Mouse (Mus musculus) lung, embryonic 15.5 days (tissue): ENCODE data around the gene Fgfr2. TPM values are rescaled to one million over a fixed set of nuclear protein-coding genes. Genes with fewer than 3 reads are reported as not detected.

Experiments
- ATAC-seq: fragments of 200-750 bp; cut with Nextera tagmentation; 2 replicates; pipeline ENCODE4 v1.8.0; 2017; ENCODE audit warnings: moderate number of reproducible peaks, borderline replicate concordance; ENCODE audit not compliant: low FRiP score, low TSS enrichment; ENCODE audit errors: extremely low read depth
- H3K27ac ChIP-seq: fragments of 300-500 bp; sonication (generic); 2 replicates; pipeline ENCODE4 v1.5.1; 2015; ENCODE audit warnings: moderate library complexity, mild to moderate bottlenecking, inconsistent platforms
- H3K27me3 ChIP-seq: fragments of 300-500 bp; sonication (generic); 2 replicates; pipeline ENCODE4 v1.6.1; 2015; ENCODE audit warnings: inconsistent platforms
- H3K36me3 ChIP-seq: fragments of 300-500 bp; sonication (generic); 2 replicates; pipeline ENCODE4 v1.6.1; 2015; ENCODE audit warnings: inconsistent platforms
- H3K4me1 ChIP-seq: fragments of 300-500 bp; sonication (generic); 2 replicates; pipeline ENCODE4 v1.6.1; 2015; ENCODE audit warnings: inconsistent platforms
- H3K4me2 ChIP-seq: fragments of 300-500 bp; sonication (generic); 2 replicates; pipeline ENCODE4 v1.6.1; 2015; ENCODE audit warnings: inconsistent platforms, mild to moderate bottlenecking, moderate library complexity
- H3K4me3 ChIP-seq: fragments of 300-500 bp; sonication (generic); 2 replicates; pipeline ENCODE4 v1.5.1; 2015; ENCODE audit warnings: mild to moderate bottlenecking, inconsistent platforms
- H3K9ac ChIP-seq: fragments of 300-500 bp; sonication (generic); 2 replicates; pipeline ENCODE4 v1.6.1; 2015; ENCODE audit warnings: inconsistent platforms
- H3K9me3 ChIP-seq: fragments of 300-500 bp; sonication (generic); 2 replicates; pipeline ENCODE4 v1.6.1; 2016; ENCODE audit warnings: inconsistent platforms
- WGBS: fragments of 180-500 bp; shearing (Covaris S2); methylation state at CpG from one replicate; pipeline ENCODE4 v1.1.7; 2015; 5-methylcytosine and 5-hydroxymethylcytosine counted together
- polyA plus RNA-seq: library from polyadenylated mRNA; unstranded; fragments of >200 nt; fragmentation: Nextera tagmentation; extraction: Ambion mirVana; gene quantifications from 2 replicates; pipeline ENCODE4 v1.2.1, GENCODE M21; 2015

Gene Fgfr2
- polyA plus RNA-seq, 1 experiment from 2014 or later: 160 TPM

GRCm38 (mm10) chr7:130828475-130828874 is 2294.7 kb downstream of the Fgfr2 start:
- no peaks in the 10 kb centered on the region for H3K27me3 ChIP-seq
- H3K27ac ChIP-seq: no peak overlapping the region
- no peak overlapping the region for H3K4me2 ChIP-seq
- no peak for ATAC-seq
- 0 out of 2 replicates have a peak, but pooled peaks cover 6% of the 10 kb centered on the region for H3K4me1 ChIP-seq
- H3K36me3 ChIP-seq: no peaks in the 10 kb centered on the region
- no peaks in the 10 kb centered on the region for H3K9me3 ChIP-seq
- H3K9ac ChIP-seq: no peak overlapping the region
- no peak overlapping the region for H3K4me3 ChIP-seq
- WGBS: 66% methylated on average over 10 of the region's 10 CpGs

- Histone ChIP-seq H3K9ac (no peak overlapping the region), H3K4me3 (no peak overlapping the region), H3K36me3 (no peaks in the 10 kb centered on the region), H3K9me3 (no peaks in the 10 kb centered on the region), H3K27ac (no peak overlapping the region), H3K27me3 (no peaks in the 10 kb centered on the region), H3K4me2 (peak overlapping the region; percentile 10; the same call in 1 of the 2 replicates), H3K4me1 (0 out of 2 replicates have a peak, but pooled peaks cover 6% of the 10 kb centered on the region)
- WGBS: 70% methylated on average over 9 of the region's 9 CpGs
- 0 out of 2 replicates have a peak, but pooled peaks have one; percentile 15 for ATAC-seq
These were observed 2295.2 kb downstream of the Fgfr2 start for GRCm38 (mm10) chr7:130827844-130828403.

- 0 out of 2 replicates have a peak, but pooled peaks have one; percentile 23 for ATAC-seq
- Histone ChIP-seq H3K9me3 (no peaks in the 10 kb centered on the region), H3K9ac (no peak overlapping the region), H3K27me3 (no peaks in the 10 kb centered on the region), H3K4me1 (0 out of 2 replicates have a peak, but pooled peaks cover 6% of the 10 kb centered on the region), H3K4me3 (no peak overlapping the region), H3K36me3 (no peaks in the 10 kb centered on the region), H3K27ac (no peak overlapping the region), H3K4me2 (0 out of 2 replicates have a peak overlapping the region, but pooled peaks have one; percentile 10)
- WGBS: 39% methylated on average over 3 of the region's 3 CpGs
These were observed 2295.7 kb downstream of the Fgfr2 start for GRCm38 (mm10) chr7:130827431-130827830.

GRCm38 (mm10) chr7:130826343-130826742 is 2296.8 kb downstream of the Fgfr2 start:
- Histone ChIP-seq H3K27ac (no peak overlapping the region), H3K27me3 (no peaks in the 10 kb centered on the region), H3K4me3 (no peak overlapping the region), H3K36me3 (no peaks in the 10 kb centered on the region), H3K4me2 (no peak overlapping the region), H3K9ac (no peak overlapping the region), H3K4me1 (0 out of 2 replicates have a peak, but pooled peaks cover 6% of the 10 kb centered on the region), H3K9me3 (no peaks in the 10 kb centered on the region)
- 74% methylated on average over 3 of the region's 3 CpGs for WGBS
- ATAC-seq: no peak

GRCm38 (mm10) chr7:130823992-130824391 is 2299.2 kb downstream of the Fgfr2 start:
- WGBS: 16% methylated on average over 9 of the region's 9 CpGs
- no peak overlapping the region for H3K9ac ChIP-seq

GRCm38 (mm10) chr7:130819624-130820023 is 2303.5 kb downstream of the Fgfr2 start:
- 47% methylated on average over 10 of the region's 10 CpGs for WGBS
- Histone ChIP-seq H3K27ac (no peak overlapping the region), H3K4me1 (0 out of 2 replicates have a peak, but pooled peaks cover 6% of the 10 kb centered on the region)

More at GRCm38 (mm10) chr7:130823992-130824391, 2299.2 kb downstream of the Fgfr2 start:
- Histone ChIP-seq H3K4me1 (0 out of 2 replicates have a peak, but pooled peaks cover 12% of the 10 kb centered on the region), H3K4me3 (no peak overlapping the region), H3K4me2 (peak overlapping the region; percentile 3; the same call in 1 of the 2 replicates), H3K27ac (0 out of 2 replicates have a peak overlapping the region, but pooled peaks have one; percentile 38), H3K36me3 (no peaks in the 10 kb centered on the region), H3K9me3 (no peaks in the 10 kb centered on the region), H3K27me3 (no peaks in the 10 kb centered on the region)
- ATAC-seq: no peak

GRCm38 (mm10) chr7:130818813-130819212 is 2304.3 kb downstream of the Fgfr2 start:
- no peaks in the 10 kb centered on the region for H3K9me3 ChIP-seq

More at GRCm38 (mm10) chr7:130819624-130820023, 2303.5 kb downstream of the Fgfr2 start:
- no peaks in the 10 kb centered on the region for H3K36me3 ChIP-seq
- no peak overlapping the region for H3K4me2 ChIP-seq
- no peak overlapping the region for H3K9ac ChIP-seq
- no peaks in the 10 kb centered on the region for H3K9me3 ChIP-seq
- no peaks in the 10 kb centered on the region for H3K27me3 ChIP-seq
- no peak for ATAC-seq
- H3K4me3 ChIP-seq: no peak overlapping the region

GRCm38 (mm10) chr7:130816243-130816642 is 2306.9 kb downstream of the Fgfr2 start:
- Histone ChIP-seq H3K9ac (no peak overlapping the region), H3K4me1 (0 out of 2 replicates have a peak, but pooled peaks cover 6% of the 10 kb centered on the region), H3K27ac (no peak overlapping the region), H3K27me3 (no peaks in the 10 kb centered on the region), H3K4me3 (no peak overlapping the region), H3K9me3 (no peaks in the 10 kb centered on the region), H3K36me3 (no peaks in the 10 kb centered on the region), H3K4me2 (no peak overlapping the region)
- ATAC-seq: no peak
- 84% methylated on average over 7 of the region's 7 CpGs for WGBS

More at GRCm38 (mm10) chr7:130818813-130819212, 2304.3 kb downstream of the Fgfr2 start:
- Histone ChIP-seq H3K4me2 (no peak overlapping the region), H3K27me3 (no peaks in the 10 kb centered on the region), H3K27ac (no peak overlapping the region), H3K4me3 (no peak overlapping the region), H3K4me1 (0 out of 2 replicates have a peak, but pooled peaks cover 6% of the 10 kb centered on the region), H3K36me3 (no peaks in the 10 kb centered on the region), H3K9ac (no peak overlapping the region)
- ATAC-seq: no peak
- WGBS: 72% methylated on average over 5 of the region's 5 CpGs

- Histone ChIP-seq H3K9me3 (no peaks in the 10 kb centered on the region), H3K36me3 (no peaks in the 10 kb centered on the region), H3K27ac (no peak overlapping the region), H3K4me2 (no peak overlapping the region), H3K4me1 (0 out of 2 replicates have a peak, but pooled peaks cover 6% of the 10 kb centered on the region), H3K9ac (no peak overlapping the region), H3K27me3 (no peaks in the 10 kb centered on the region), H3K4me3 (no peak overlapping the region)
- 94% methylated on average over 10 of the region's 10 CpGs for WGBS
- no peak for ATAC-seq
These were observed 2307.5 kb downstream of the Fgfr2 start for GRCm38 (mm10) chr7:130815601-130816000.

GRCm38 (mm10) chr7:130812407-130812806 is 2310.7 kb downstream of the Fgfr2 start:
- ATAC-seq: no peak
- H3K9me3 ChIP-seq: no peaks in the 10 kb centered on the region
- H3K4me2 ChIP-seq: peak overlapping the region; percentile 21; the same call in 1 of the 2 replicates
- 44% methylated on average over 16 of the region's 16 CpGs for WGBS
- no peak overlapping the region for H3K4me3 ChIP-seq
- H3K36me3 ChIP-seq: no peaks in the 10 kb centered on the region
- H3K27ac ChIP-seq: no peak overlapping the region
- H3K9ac ChIP-seq: no peak overlapping the region
- H3K4me1 ChIP-seq: peaks cover 14% of the 10 kb centered on the region
- H3K27me3 ChIP-seq: no peaks in the 10 kb centered on the region

- H3K27ac ChIP-seq: no peak overlapping the region
- 55% methylated on average over 4 of the region's 4 CpGs for WGBS
- no peak overlapping the region for H3K4me2 ChIP-seq
- H3K4me1 ChIP-seq: peaks cover 14% of the 10 kb centered on the region
- H3K9ac ChIP-seq: no peak overlapping the region
- H3K9me3 ChIP-seq: no peaks in the 10 kb centered on the region
- H3K27me3 ChIP-seq: no peaks in the 10 kb centered on the region
- no peaks in the 10 kb centered on the region for H3K36me3 ChIP-seq
- no peak overlapping the region for H3K4me3 ChIP-seq
- ATAC-seq: no peak
These were observed 2312.9 kb downstream of the Fgfr2 start for GRCm38 (mm10) chr7:130810238-130810637.

GRCm38 (mm10) chr7:130808694-130809093 is 2314.5 kb downstream of the Fgfr2 start:
- Histone ChIP-seq H3K9me3 (no peaks in the 10 kb centered on the region), H3K27me3 (no peaks in the 10 kb centered on the region), H3K27ac (no peak overlapping the region), H3K4me3 (no peak overlapping the region), H3K4me1 (peaks cover 14% of the 10 kb centered on the region), H3K9ac (no peak overlapping the region), H3K4me2 (peak overlapping the region; percentile 1; the same call in 1 of the 2 replicates), H3K36me3 (no peaks in the 10 kb centered on the region)
- no peak for ATAC-seq
- 7% methylated on average over 6 of the region's 6 CpGs for WGBS
